Mouse (Mus musculus): ENCODE data around the gene Traip. TPM values are rescaled to one million over a fixed set of nuclear protein-coding genes. Genes with fewer than 3 reads are reported as not detected.
"Not testable (repeated sequence)": the region's sequence is repeated elsewhere in the genome, so short reads cannot be mapped to it uniquely, and the experiment has no call there.

The Traip gene
- polyA plus RNA-seq, 1 experiment from 2014 or later: 27.2 TPM

- peak; percentile 100 for DNase-seq (ENCODE audit: low spot score)
These were observed 52.2 kb downstream of the Traip start, which contains the start of gene Ip6k1 for GRCm38 (mm10) chr9:108001922-108002770. Gene Ip6k1, plus strand, starts transcription at chr9:108002501.

- peak; percentile 26 for DNase-seq (ENCODE audit: low spot score)
These were observed 53.0 kb downstream of the Traip start for GRCm38 (mm10) chr9:108002778-108003530.

- DNase-seq (ENCODE audit: low spot score): peak; percentile 68
These were observed 53.6 kb downstream of the Traip start for GRCm38 (mm10) chr9:108003531-108003890.

- no peak for DNase-seq (ENCODE audit: low spot score)
These were observed 58.1 kb downstream of the Traip start for GRCm38 (mm10) chr9:108008041-108008440.

- no peak for DNase-seq (ENCODE audit: low spot score)
These were observed 60.4 kb downstream of the Traip start for GRCm38 (mm10) chr9:108010385-108010784.

- not testable (repeated sequence) for DNase-seq (ENCODE audit: low spot score)
These were observed 63.6 kb downstream of the Traip start for GRCm38 (mm10) chr9:108013577-108013976.

GRCm38 (mm10) chr9:108017127-108017526, 67.2 kb downstream of the Traip start:
- DNase-seq (ENCODE audit: low spot score): no peak

- DNase-seq (ENCODE audit: low spot score): no peak
These were observed 70.8 kb downstream of the Traip start for GRCm38 (mm10) chr9:108020741-108021140.

Other genes with a start within 250 kb of the Traip start
- gene Sema3f, start 239.7 kb upstream of the Traip start, polyA plus RNA-seq (2015; fragmentation: Nextera tagmentation; extraction: Ambion mirVana): 2.2 and 3.2 TPM in 2 replicates
- 162 and 183 TPM in 2 replicates for gene Rbm5, start 179.1 kb upstream of the Traip start, polyA plus RNA-seq (2015; fragmentation: Nextera tagmentation; extraction: Ambion mirVana)
- 61.2 and 66.2 TPM in 2 replicates for gene Rbm6, start 76.9 kb upstream of the Traip start, polyA plus RNA-seq (2015; fragmentation: Nextera tagmentation; extraction: Ambion mirVana)
- 17.2 and 17.9 TPM in 2 replicates for gene Mon1a, start 62.0 kb upstream of the Traip start, polyA plus RNA-seq (2015; fragmentation: Nextera tagmentation; extraction: Ambion mirVana)
- gene Mst1r, start 43.3 kb upstream of the Traip start, polyA plus RNA-seq (2015; fragmentation: Nextera tagmentation; extraction: Ambion mirVana): 1.6 and 2.4 TPM in 2 replicates
- gene Actl11, start 21.7 kb upstream of the Traip start, polyA plus RNA-seq (2015; fragmentation: Nextera tagmentation; extraction: Ambion mirVana): not detected in 2 replicates
- gene Camkv, start 14.5 kb upstream of the Traip start, polyA plus RNA-seq (2015; fragmentation: Nextera tagmentation; extraction: Ambion mirVana): 12.1 and 12.9 TPM in 2 replicates
- gene Uba7, start 25.4 kb downstream of the Traip start, polyA plus RNA-seq (2015; fragmentation: Nextera tagmentation; extraction: Ambion mirVana): 54.9 and 63.2 TPM in 2 replicates
- 0.26 and 0.27 TPM in 2 replicates for gene Gm20661, start 32.9 kb downstream of the Traip start, polyA plus RNA-seq (2015; fragmentation: Nextera tagmentation; extraction: Ambion mirVana)
- gene Inka1, start 35.7 kb downstream of the Traip start, polyA plus RNA-seq (2015; fragmentation: Nextera tagmentation; extraction: Ambion mirVana): 31.6 and 33.8 TPM in 2 replicates
- 0.90 and 0.95 TPM in 2 replicates for gene Cdhr4, start 42.4 kb downstream of the Traip start, polyA plus RNA-seq (2015; fragmentation: Nextera tagmentation; extraction: Ambion mirVana)
- gene Gm20662, start 46.2 kb downstream of the Traip start, polyA plus RNA-seq (2015; fragmentation: Nextera tagmentation; extraction: Ambion mirVana): 0.28 TPM in 1 of 2 replicates, not detected in the other
- 48.4 and 55.1 TPM in 2 replicates for gene Ip6k1, start 52.4 kb downstream of the Traip start, polyA plus RNA-seq (2015; fragmentation: Nextera tagmentation; extraction: Ambion mirVana)
- 29.9 TPM in 2 replicates for gene Gmppb, start 99.1 kb downstream of the Traip start, polyA plus RNA-seq (2015; fragmentation: Nextera tagmentation; extraction: Ambion mirVana)
- gene Amigo3, start 103.0 kb downstream of the Traip start, polyA plus RNA-seq (2015; fragmentation: Nextera tagmentation; extraction: Ambion mirVana): 1.7 and 2.0 TPM in 2 replicates
- gene Mst1, start 130.3 kb downstream of the Traip start, polyA plus RNA-seq (2015; fragmentation: Nextera tagmentation; extraction: Ambion mirVana): 1.5 and 3.1 TPM in 2 replicates
- 27.9 and 37.9 TPM in 2 replicates for gene Rnf123, start 133.2 kb downstream of the Traip start, polyA plus RNA-seq (2015; fragmentation: Nextera tagmentation; extraction: Ambion mirVana)
- 48.0 and 51.4 TPM in 2 replicates for gene Apeh, start 144.5 kb downstream of the Traip start, polyA plus RNA-seq (2015; fragmentation: Nextera tagmentation; extraction: Ambion mirVana)
- gene Bsn, start 240.2 kb downstream of the Traip start, polyA plus RNA-seq (2015; fragmentation: Nextera tagmentation; extraction: Ambion mirVana): 1.9 and 2.0 TPM in 2 replicates